Mouse (Mus musculus) G1E (cell line): ENCODE results near the gene Galnt17.

Experiments used
- CTCF ChIP-seq: IDR thresholded peaks from 2 replicates; pipeline ENCODE4 v1.5.1; 2012; ENCODE audit warnings: low read depth, low read length, inconsistent platforms, mixed read lengths
- GATA1 ChIP-seq: IDR thresholded peaks from 2 replicates; pipeline ENCODE4 v1.6.1; 2012; ENCODE audit warnings: borderline replicate concordance, low read length, inconsistent platforms, mixed read lengths
- GATA2 ChIP-seq: IDR thresholded peaks from 2 replicates; pipeline ENCODE4 v1.6.1; 2012; ENCODE audit warnings: low read depth, low read length, inconsistent platforms, borderline replicate concordance
- TAL1 ChIP-seq: conservative IDR thresholded peaks from 2 replicates; pipeline ENCODE4 v1.6.1; 2012; ENCODE audit warnings: low read depth, low read length, inconsistent platforms, mixed read lengths

DNA sequence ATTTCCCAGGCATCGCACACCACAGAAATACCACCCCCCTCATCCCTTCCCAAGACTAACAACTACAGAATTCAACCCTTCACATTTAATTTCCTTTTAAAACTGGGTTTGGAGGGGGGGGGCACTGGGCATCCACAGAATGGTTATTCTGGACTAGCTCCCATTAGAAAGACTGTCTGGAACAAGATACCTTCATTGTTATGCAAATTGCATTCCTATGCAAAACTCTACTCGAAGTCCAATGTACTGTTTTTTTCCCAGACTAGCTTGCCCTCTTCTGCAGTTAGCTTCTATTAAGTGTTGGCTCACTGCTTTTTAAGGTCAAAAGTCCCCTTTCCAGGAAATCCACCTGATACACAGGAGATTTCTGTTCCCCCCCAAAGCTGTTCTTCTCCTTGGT is 131.1 kb downstream of the Galnt17 start:
- TF ChIP-seq CTCF (no peak), GATA2 (no peak), GATA1 (no peak), TAL1 (no peak)
